Mouse (Mus musculus) ES-Bruce4 (cell line): ENCODE data around the gene Stra6. TPM values are rescaled to one million over a fixed set of nuclear protein-coding genes. Genes with fewer than 3 reads are reported as not detected.

Experiments
- H3K27ac ChIP-seq: 2 replicates; pipeline ENCODE4 v1.5.1; 2012; ENCODE audit warnings: low read length, inconsistent platforms; ENCODE audit not compliant: insufficient read depth
- H3K27me3 ChIP-seq: 2 replicates; pipeline ENCODE4 v1.6.1; 2012; ENCODE audit warnings: mild to moderate bottlenecking, low read length, inconsistent platforms; ENCODE audit not compliant: control insufficient read depth, poor library complexity, insufficient read depth, severe bottlenecking
- H3K36me3 ChIP-seq: 2 replicates; pipeline ENCODE4 v1.6.1; 2012; ENCODE audit warnings: inconsistent platforms, mild to moderate bottlenecking, low read length, moderate library complexity; ENCODE audit not compliant: control insufficient read depth, poor library complexity, insufficient read depth, severe bottlenecking
- H3K4me1 ChIP-seq: one replicate; pipeline ENCODE4 v1.8.1; 2011; ENCODE audit warnings: low read length; ENCODE audit not compliant: control insufficient read depth, insufficient read depth
- H3K4me3 ChIP-seq: 2 replicates; pipeline ENCODE4 v1.5.1; 2011; ENCODE audit warnings: low read depth, mild to moderate bottlenecking, low read length
- H3K9ac ChIP-seq: 2 replicates; pipeline ENCODE4 v1.6.1; 2012; ENCODE audit warnings: low read depth, mild to moderate bottlenecking, inconsistent platforms; ENCODE audit not compliant: poor library complexity, severe bottlenecking
- H3K9me3 ChIP-seq: replicated peaks from 2 replicates; pipeline ENCODE4 v1.6.1; 2012; ENCODE audit warnings: mild to moderate bottlenecking, low read length, inconsistent platforms; ENCODE audit not compliant: control insufficient read depth, poor library complexity, insufficient read depth, severe bottlenecking
- CTCF ChIP-seq: IDR thresholded peaks from one replicate; pipeline ENCODE4 v1.8.1; 2011; ENCODE audit warnings: low read depth, low read length
- EP300 ChIP-seq: IDR thresholded peaks from 2 replicates; pipeline ENCODE4 v1.6.1; 2011; ENCODE audit warnings: low read depth, low read length; ENCODE audit not compliant: insufficient read depth
- POLR2A ChIP-seq: IDR thresholded peaks from one replicate; pipeline ENCODE4 v1.8.1; 2011; ENCODE audit warnings: low read length; ENCODE audit not compliant: insufficient read depth
- polyA plus RNA-seq: library from polyadenylated mRNA; stranded (reverse); fragments of >200 nt; gene quantifications from 2 replicates; pipeline ENCODE4 v1.2.4, GENCODE M21; 2011; ENCODE audit warnings: low read depth; ENCODE audit not compliant: missing spikeins, insufficient read depth, insufficient read length

Gene Stra6
- polyA plus RNA-seq, 1 experiment = 0.36 TPM

- Histone ChIP-seq H3K9me3 (no peaks in the 10 kb centered on the region), H3K36me3 (no peaks in the 10 kb centered on the region), H3K27ac (no peak overlapping the region), H3K9ac (no peak overlapping the region), H3K4me1 (no peaks in the 10 kb centered on the region), H3K4me3 (no peak overlapping the region), H3K27me3 (no peaks in the 10 kb centered on the region)
- TF ChIP-seq EP300 (no peak), CTCF (no peak), POLR2A (no peak)
Measured at GRCm38 (mm10) chr9:58036961-58037360, 26.6 kb upstream of the Stra6 start.

DNA sequence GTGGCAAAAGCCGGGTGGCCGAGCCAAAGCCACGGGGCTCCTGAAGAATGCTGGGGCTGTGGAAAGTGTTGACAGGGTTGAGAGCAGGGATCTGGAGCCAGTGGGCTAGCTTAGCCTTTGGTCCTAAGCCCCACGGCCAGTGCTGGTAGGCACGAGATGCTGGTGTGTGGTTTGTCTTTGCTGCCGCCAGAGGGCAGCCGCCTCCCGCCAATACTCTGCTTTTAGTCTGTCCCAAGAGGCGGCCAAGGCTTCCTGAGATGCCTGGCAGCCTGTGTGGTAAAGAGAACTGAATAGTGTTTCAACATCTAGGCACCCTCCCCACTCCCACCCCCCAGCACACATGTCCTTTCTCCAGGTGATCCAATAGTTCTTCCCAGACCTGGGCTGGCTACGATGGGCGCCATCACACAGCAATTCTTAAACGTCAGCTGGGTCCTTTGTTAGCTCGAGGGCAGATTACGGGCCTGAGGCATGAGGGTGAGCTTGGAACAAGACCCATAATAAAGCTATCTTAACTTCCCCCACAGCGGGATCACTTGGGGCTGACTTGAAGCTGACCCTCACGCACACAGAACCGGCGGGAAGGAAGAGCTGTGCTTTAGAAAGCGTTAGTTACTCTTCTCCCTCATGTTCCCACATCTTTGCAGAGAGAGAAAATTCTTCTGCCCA is 25.0 kb upstream of the Stra6 start:
- Histone ChIP-seq H3K27ac (no peak overlapping the region), H3K9ac (no peak overlapping the region), H3K4me3 (no peak overlapping the region), H3K36me3 (no peaks in the 10 kb centered on the region), H3K4me1 (no peaks in the 10 kb centered on the region), H3K9me3 (no peaks in the 10 kb centered on the region), H3K27me3 (no peaks in the 10 kb centered on the region)
- peak; percentile 30; the same call in 1 of the 2 replicates for TF ChIP-seq EP300
- peak; percentile 94 for TF ChIP-seq CTCF
- TF ChIP-seq POLR2A = no peak

- Histone ChIP-seq H3K4me1 (peaks cover 7% of the 10 kb centered on the region), H3K4me3 (no peak overlapping the region), H3K9me3 (no peaks in the 10 kb centered on the region), H3K27me3 (no peaks in the 10 kb centered on the region), H3K27ac (no peak overlapping the region), H3K36me3 (no peaks in the 10 kb centered on the region), H3K9ac (no peak overlapping the region)
- TF ChIP-seq CTCF = no peak
- TF ChIP-seq EP300 = no peak
- no peak for TF ChIP-seq POLR2A
Measured at GRCm38 (mm10) chr9:58040977-58041376, 22.6 kb upstream of the Stra6 start.

GRCm38 (mm10) chr9:58042391-58042790 is 21.2 kb upstream of the Stra6 start:
- Histone ChIP-seq H3K4me3 (no peak overlapping the region), H3K36me3 (no peaks in the 10 kb centered on the region), H3K4me1 (peaks cover 7% of the 10 kb centered on the region), H3K9me3 (no peaks in the 10 kb centered on the region), H3K27ac (no peak overlapping the region), H3K27me3 (no peaks in the 10 kb centered on the region), H3K9ac (no peak overlapping the region)
- TF ChIP-seq CTCF (no peak), POLR2A (no peak)

- Histone ChIP-seq H3K4me3 (no peak overlapping the region), H3K36me3 (no peaks in the 10 kb centered on the region), H3K9ac (no peak overlapping the region), H3K27me3 (no peaks in the 10 kb centered on the region), H3K9me3 (no peaks in the 10 kb centered on the region), H3K4me1 (peaks cover 7% of the 10 kb centered on the region), H3K27ac (no peak overlapping the region)
- TF ChIP-seq CTCF (no peak), EP300 (no peak), POLR2A (no peak)
Measured at GRCm38 (mm10) chr9:58043496-58044017, 20.0 kb upstream of the Stra6 start.

- Histone ChIP-seq H3K27ac (no peak overlapping the region), H3K9me3 (no peaks in the 10 kb centered on the region), H3K4me3 (0 out of 2 replicates have a peak overlapping the region, but pooled peaks have one; percentile 4), H3K9ac (no peak overlapping the region), H3K27me3 (no peaks in the 10 kb centered on the region), H3K36me3 (no peaks in the 10 kb centered on the region), H3K4me1 (peaks cover 7% of the 10 kb centered on the region)
- TF ChIP-seq CTCF (no peak), EP300 (no peak), POLR2A (no peak)
Measured at GRCm38 (mm10) chr9:58044828-58045227, 18.8 kb upstream of the Stra6 start.
